Mouse (Mus musculus) thymus, adult 2 months (tissue): ENCODE results near the gene Trappc6a.

Experiments
- CTCF ChIP-seq: fragments of 200-500 bp; IDR thresholded peaks from 2 replicates; pipeline ENCODE4 v1.5.1; 2012; ENCODE audit warnings: mild to moderate bottlenecking, control low read depth, low read length, moderate library complexity, borderline replicate concordance; ENCODE audit not compliant: control insufficient read depth, poor library complexity, insufficient read depth; ENCODE audit errors: extremely low read depth
- POLR2A ChIP-seq: fragments of 200-500 bp; IDR thresholded peaks from 2 replicates; pipeline ENCODE4 v1.6.1; 2012; ENCODE audit warnings: mild to moderate bottlenecking, low read length, control low read depth, moderate library complexity; ENCODE audit not compliant: control insufficient read depth, poor library complexity, insufficient read depth; ENCODE audit errors: extremely low read depth

DNA sequence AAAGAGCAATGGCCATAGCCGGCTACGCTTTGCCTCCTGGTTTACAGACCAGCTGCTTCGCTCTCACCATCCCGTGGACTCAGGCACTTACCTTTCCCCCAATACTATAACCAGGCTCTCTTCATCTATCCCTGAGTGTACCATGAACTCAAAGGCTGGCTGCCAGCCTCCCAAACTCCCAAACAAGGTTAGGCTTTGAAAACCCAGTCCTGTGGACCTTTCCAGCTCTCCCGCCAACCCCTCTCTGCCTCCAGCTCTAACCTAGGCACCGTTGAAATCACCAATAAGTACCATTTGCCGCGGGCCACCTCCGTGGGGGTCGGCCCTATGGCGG, 53.2 kb downstream of the Trappc6a start:
- no peak for TF ChIP-seq CTCF
- no peak for TF ChIP-seq POLR2A
